9 mouse cellular contexts compared by ENCODE assay signal in genomic region chr4:12571881-12572280, GRCm38 (mm10).
A peak's percentile ranks its signal among the peaks of the same experiment; 100 is the strongest.
DNase-seq lines count a peak whose midpoint lies in the region; ATAC-seq and TF ChIP-seq lines count a peak whose summit lies in the region.
"Had no signal": no experiment of that assay in that cellular context is flagged by ENCODE, and none has a peak within 500 bp of the region (broad histone marks: within the 10 kb centered on the region; RNA-seq: fewer than 3 reads in every experiment).

No protein-coding gene starts in this region.

- H3K4me2 ChIP-seq in forebrain, postnatal 0 days (ENCODE audit: low read depth) = no peak overlapping the region
- no peak overlapping the region for H3K4me2 ChIP-seq in forebrain, embryonic 13.5 days
- H3K4me2 ChIP-seq in liver, postnatal 0 days (ENCODE audit: low read depth, low read length) = no peak overlapping the region
- H3K4me2 ChIP-seq in liver, embryonic 12.5 days = no peak overlapping the region
- no peak overlapping the region for H3K4me2 ChIP-seq in lung, postnatal 0 days (replicated peaks; ENCODE audit: low read depth, low read length)

- no peak for ATAC-seq in forebrain, postnatal 0 days
- ATAC-seq in forebrain, embryonic 13.5 days = no peak
- no peak for ATAC-seq in liver, postnatal 0 days
- ATAC-seq in liver, embryonic 12.5 days = no peak
- no peak for ATAC-seq in lung, postnatal 0 days

- H3K36me3 ChIP-seq in forebrain, postnatal 0 days (ENCODE audit: insufficient read depth) = no peaks in the 10 kb centered on the region
- H3K36me3 ChIP-seq in forebrain, embryonic 13.5 days (ENCODE audit: poor library complexity, severe bottlenecking) = no peaks in the 10 kb centered on the region
- H3K36me3 ChIP-seq in liver, postnatal 0 days (replicated peaks; ENCODE audit: insufficient read depth, low read length) = no peaks in the 10 kb centered on the region
- H3K36me3 ChIP-seq in liver, embryonic 12.5 days = no peaks in the 10 kb centered on the region
- H3K36me3 ChIP-seq in lung, postnatal 0 days (ENCODE audit: insufficient read depth, low read length) = no peaks in the 10 kb centered on the region
- no peaks in the 10 kb centered on the region for H3K36me3 ChIP-seq in forebrain, embryonic 10.5 days (replicated peaks)

- no peak for TF ChIP-seq EP300 in liver, postnatal 0 days (IDR thresholded peaks at IDR 0.05; ENCODE audit: low read depth)
- no peak for TF ChIP-seq EP300 in lung, postnatal 0 days (IDR thresholded peaks at IDR 0.05)

- H3K4me1 ChIP-seq in forebrain, postnatal 0 days (ENCODE audit: insufficient read depth) = no peaks in the 10 kb centered on the region
- H3K4me1 ChIP-seq in forebrain, embryonic 13.5 days = peaks cover 5% of the 10 kb centered on the region
- H3K4me1 ChIP-seq in liver, postnatal 0 days (ENCODE audit: insufficient read depth) = no peaks in the 10 kb centered on the region
- no peaks in the 10 kb centered on the region for H3K4me1 ChIP-seq in liver, embryonic 12.5 days
- H3K4me1 ChIP-seq in lung, postnatal 0 days (ENCODE audit: insufficient read depth, low read depth, low read length) = no peaks in the 10 kb centered on the region
- H3K4me1 ChIP-seq in forebrain, embryonic 10.5 days = peaks cover 11% of the 10 kb centered on the region

- no peaks in the 10 kb centered on the region for H3K27me3 ChIP-seq in forebrain, postnatal 0 days (ENCODE audit: insufficient read depth, low read length)
- no peaks in the 10 kb centered on the region for H3K27me3 ChIP-seq in forebrain, embryonic 13.5 days
- H3K27me3 ChIP-seq in liver, postnatal 0 days (ENCODE audit: insufficient read depth, low read length) = no peaks in the 10 kb centered on the region
- no peaks in the 10 kb centered on the region for H3K27me3 ChIP-seq in liver, embryonic 12.5 days (replicated peaks)
- no peaks in the 10 kb centered on the region for H3K27me3 ChIP-seq in lung, postnatal 0 days (replicated peaks; ENCODE audit: insufficient read depth, low read length)
- no peaks in the 10 kb centered on the region for H3K27me3 ChIP-seq in forebrain, embryonic 10.5 days (ENCODE audit: poor library complexity, severe bottlenecking)

- no peak overlapping the region for H3K27ac ChIP-seq in forebrain, postnatal 0 days (ENCODE audit: low read depth, low read length)
- H3K27ac ChIP-seq in forebrain, embryonic 13.5 days = no peak overlapping the region
- H3K27ac ChIP-seq in liver, postnatal 0 days (ENCODE audit: low read depth) = no peak overlapping the region
- H3K27ac ChIP-seq in liver, embryonic 12.5 days = no peak overlapping the region
- no peak overlapping the region for H3K27ac ChIP-seq in lung, postnatal 0 days (ENCODE audit: low read length)
- no peak overlapping the region for H3K27ac ChIP-seq in forebrain, embryonic 10.5 days

- peak; percentile 29 for TF ChIP-seq CTCF in forebrain, postnatal 0 days (IDR thresholded peaks at IDR 0.05; ENCODE audit: low read depth)
- peak; percentile 49 for TF ChIP-seq CTCF in liver, postnatal 0 days (IDR thresholded peaks at IDR 0.05; ENCODE audit: low read depth)
- peak; percentile 56 for TF ChIP-seq CTCF in lung, postnatal 0 days (IDR thresholded peaks at IDR 0.05)

- H3K9me3 ChIP-seq in forebrain, postnatal 0 days (ENCODE audit: low read length) = no peaks in the 10 kb centered on the region
- no peaks in the 10 kb centered on the region for H3K9me3 ChIP-seq in forebrain, embryonic 13.5 days (replicated peaks)
- H3K9me3 ChIP-seq in liver, postnatal 0 days (ENCODE audit: low read length) = no peaks in the 10 kb centered on the region
- H3K9me3 ChIP-seq in liver, embryonic 12.5 days (replicated peaks) = no peaks in the 10 kb centered on the region
- H3K9me3 ChIP-seq in lung, postnatal 0 days (ENCODE audit: low read length) = no peaks in the 10 kb centered on the region
- H3K9me3 ChIP-seq in forebrain, embryonic 10.5 days = no peaks in the 10 kb centered on the region

- no peak overlapping the region for H3K9ac ChIP-seq in forebrain, postnatal 0 days
- H3K9ac ChIP-seq in forebrain, embryonic 13.5 days = no peak overlapping the region
- H3K9ac ChIP-seq in liver, postnatal 0 days (replicated peaks) = no peak overlapping the region
- H3K9ac ChIP-seq in liver, embryonic 12.5 days = no peak overlapping the region
- no peak overlapping the region for H3K9ac ChIP-seq in lung, postnatal 0 days (replicated peaks; ENCODE audit: low read depth)

- no peak for DNase-seq in forebrain, postnatal 0 days
- DNase-seq in liver, postnatal 0 days = no peak
- DNase-seq in adrenal gland, postnatal 36 days = peak; percentile 38 to 57
- DNase-seq in lung, postnatal 0 days (ENCODE audit: low spot score) = peak; percentile 21
- no peak for DNase-seq in frontal cortex, postnatal 36 days (ENCODE audit: low spot score in 2 of 2)
- no peak for DNase-seq in forebrain, embryonic 10.5 days (ENCODE audit: extremely low spot score, low spot score)
- DNase-seq: cerebellum, adult 9-10 months had no signal

- H3K4me3 ChIP-seq in forebrain, postnatal 0 days (ENCODE audit: low read depth, low read length) = no peak overlapping the region
- no peak overlapping the region for H3K4me3 ChIP-seq in forebrain, embryonic 13.5 days
- no peak overlapping the region for H3K4me3 ChIP-seq in liver, postnatal 0 days (ENCODE audit: low read depth, low read length)
- no peak overlapping the region for H3K4me3 ChIP-seq in liver, embryonic 12.5 days
- H3K4me3 ChIP-seq in lung, postnatal 0 days (ENCODE audit: low read depth, low read length) = no peak overlapping the region
- H3K4me3 ChIP-seq in forebrain, embryonic 10.5 days = no peak overlapping the region

Comparison
In these comparisons a context has a peak if more than half of its experiments do, and no peak if none do; other contexts are left out.
1. DNase-seq: peak in adrenal gland, postnatal 36 days (2 of 2) and lung, postnatal 0 days (single experiment); none in forebrain, postnatal 0 days (single experiment), liver, postnatal 0 days (single experiment), frontal cortex, postnatal 36 days (0 of 2) and forebrain, embryonic 10.5 days (single experiment).
2. Peak in every context shown above with its lines, with median percentiles within 50 percentile points of each other: CTCF ChIP-seq.